In the genomic region with DNA sequence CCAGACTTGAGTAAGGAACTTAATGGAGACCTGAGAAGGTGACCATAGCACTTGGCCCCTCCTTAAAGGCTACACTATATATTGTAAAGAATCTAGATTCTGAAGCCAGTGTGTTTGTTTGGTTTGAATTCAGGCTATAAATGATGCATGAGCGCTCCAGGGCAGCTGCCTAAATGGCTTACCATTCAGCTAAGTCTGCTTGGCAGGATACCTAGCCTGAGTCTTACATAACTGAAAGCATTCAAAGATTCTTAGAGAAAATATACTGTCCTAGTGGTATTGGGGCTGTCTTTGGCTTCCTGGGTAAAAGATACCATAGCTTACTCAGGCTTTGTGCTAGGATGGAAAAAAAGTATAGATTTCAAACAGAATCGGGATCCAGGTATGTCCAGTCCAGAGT, we compare ENCODE assay signal across 15 mouse cellular contexts. TPM values are rescaled to one million over a fixed set of nuclear protein-coding genes. Genes with fewer than 3 reads are reported as not detected.
A peak's percentile ranks its signal among the peaks of the same experiment; 100 is the strongest.
DNase-seq lines count a peak whose midpoint lies in the region.
"Had no signal": no experiment of that assay in that cellular context is flagged by ENCODE, and none has a peak within 500 bp of the region (broad histone marks: within the 10 kb centered on the region; RNA-seq: fewer than 3 reads in every experiment).

No protein-coding gene starts in this region.

- peak; percentile 41 for DNase-seq in kidney, adult 11 months
- no peak for DNase-seq in kidney, adult 18-20 months
- peak; percentile 14 for DNase-seq in kidney, postnatal 14 days
- no peak for DNase-seq in kidney, postnatal 4 days
- DNase-seq in brain, adult 2 months (ENCODE audit: low read depth, low spot score), result peak; percentile 56
- DNase-seq in naive thymus-derived CD4-positive, alpha-beta T cell, adult 2 months (ENCODE audit: low read depth), result peak; percentile 19
- no peak for DNase-seq in urinary bladder, adult 2 months (ENCODE audit: low spot score)
- DNase-seq: adrenal gland, adult 2 months; adrenal gland, postnatal 25 days; cerebellum, adult 11 months; cerebellum, adult 8-10 months; cerebellum, postnatal 25 days; gastrocnemius, postnatal 14 days; heart, postnatal 10 days; heart, postnatal 4 days had no signal

RNA-seq across cellular contexts. Expression of a gene that starts 11.3 kb away (rescaled TPM):
- 0.63 and 0.78 TPM in 2 replicates for polyA plus RNA-seq in urinary bladder, adult 2 months (2012; rRNA removed)

Comparison
In these comparisons a context has a peak if more than half of its experiments do, and no peak if none do; other contexts are left out.
1. DNase-seq: peak in kidney, adult 11 months (single experiment), kidney, postnatal 14 days (single experiment), brain, adult 2 months (single experiment) and naive thymus-derived CD4-positive, alpha-beta T cell, adult 2 months (single experiment); none in kidney, adult 18-20 months (single experiment), kidney, postnatal 4 days (0 of 2) and urinary bladder, adult 2 months (single experiment).